Mouse (Mus musculus) forebrain, embryonic 12.5 days (tissue): ENCODE data around the gene Gm10057. TPM values are rescaled to one million over a fixed set of nuclear protein-coding genes. Genes with fewer than 3 reads are reported as not detected.
"Not testable (repeated sequence)": the region's sequence is repeated elsewhere in the genome, so short reads cannot be mapped to it uniquely, and the experiment has no call there.

ENCODE experiments used
- ATAC-seq: fragments of 200-750 bp; cut with Nextera tagmentation; 2 replicates; pipeline ENCODE4 v1.8.0; 2017; ENCODE audit warnings: moderate TSS enrichment; ENCODE audit not compliant: low FRiP score
- H3K27ac ChIP-seq: fragments of 300-500 bp; sonication (generic); 2 replicates; pipeline ENCODE4 v1.5.1; 2016; ENCODE audit warnings: mild to moderate bottlenecking
- H3K27me3 ChIP-seq: fragments of 300-500 bp; sonication (generic); 2 replicates; pipeline ENCODE4 v1.6.1; 2016; ENCODE audit warnings: mild to moderate bottlenecking
- H3K36me3 ChIP-seq: fragments of 300-500 bp; sonication (generic); replicated peaks from 2 replicates; pipeline ENCODE4 v1.6.1; 2016; ENCODE audit warnings: mild to moderate bottlenecking
- H3K4me1 ChIP-seq: fragments of 300-500 bp; sonication (generic); 2 replicates; pipeline ENCODE4 v1.6.1; 2016
- H3K4me2 ChIP-seq: fragments of 300-500 bp; sonication (generic); 2 replicates; pipeline ENCODE4 v1.6.1; 2016; ENCODE audit warnings: mild to moderate bottlenecking, moderate library complexity
- H3K4me3 ChIP-seq: fragments of 300-500 bp; sonication (generic); replicated peaks from 2 replicates; pipeline ENCODE4 v1.5.1; 2016; ENCODE audit warnings: mild to moderate bottlenecking
- H3K9ac ChIP-seq: fragments of 300-500 bp; sonication (generic); 2 replicates; pipeline ENCODE4 v1.6.1; 2016; ENCODE audit warnings: mild to moderate bottlenecking
- H3K9me3 ChIP-seq: fragments of 300-500 bp; sonication (generic); 2 replicates; pipeline ENCODE4 v1.6.1; 2016
- polyA plus RNA-seq: library from polyadenylated mRNA; unstranded; fragments of >200 nt; fragmentation: Nextera tagmentation; extraction: Ambion mirVana; gene quantifications from 2 replicates; pipeline ENCODE4 v1.2.1, GENCODE M21; 2016

The Gm10057 gene
- polyA plus RNA-seq: not detected in 2 replicates

DNA sequence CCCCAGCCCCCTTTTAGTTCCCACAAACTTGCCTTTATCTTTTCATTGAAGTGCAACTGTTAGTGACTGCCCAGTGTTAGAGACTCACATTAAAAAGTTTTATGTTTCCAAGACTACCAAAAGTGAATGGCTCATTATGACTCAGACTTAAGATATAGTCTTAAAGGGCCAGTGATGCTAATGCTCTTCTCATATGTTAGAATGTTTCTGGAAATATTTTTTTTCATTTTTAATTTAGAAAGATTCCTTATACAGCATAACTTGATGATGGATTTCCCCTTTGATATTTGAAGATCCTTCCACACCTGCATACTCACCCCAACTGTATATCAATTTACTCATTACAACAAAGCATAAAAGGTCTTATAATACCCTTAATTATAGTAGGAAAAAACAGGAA, at the start of gene Gm10057:
Gene Gm10057 (minus strand): TSS at position 101 of the 400 bp plus-strand sequence.
- H3K4me3 ChIP-seq, H3K27ac ChIP-seq, H3K4me1 ChIP-seq, ATAC-seq, H3K4me2 ChIP-seq, H3K27me3 ChIP-seq, H3K9ac ChIP-seq, H3K36me3 ChIP-seq, H3K9me3 ChIP-seq: not testable (repeated sequence)

DNA sequence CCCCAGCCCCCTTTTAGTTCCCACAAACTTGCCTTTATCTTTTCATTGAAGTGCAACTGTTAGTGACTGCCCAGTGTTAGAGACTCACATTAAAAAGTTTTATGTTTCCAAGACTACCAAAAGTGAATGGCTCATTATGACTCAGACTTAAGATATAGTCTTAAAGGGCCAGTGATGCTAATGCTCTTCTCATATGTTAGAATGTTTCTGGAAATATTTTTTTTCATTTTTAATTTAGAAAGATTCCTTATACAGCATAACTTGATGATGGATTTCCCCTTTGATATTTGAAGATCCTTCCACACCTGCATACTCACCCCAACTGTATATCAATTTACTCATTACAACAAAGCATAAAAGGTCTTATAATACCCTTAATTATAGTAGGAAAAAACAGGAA, 21.1 kb downstream of the Gm10057 start, which contains the start of gene 4921511M17Rik:
Gene 4921511M17Rik (minus strand): TSS at position 101 of the 400 bp plus-strand sequence.
- not testable (repeated sequence) for H3K9ac ChIP-seq, ATAC-seq, H3K4me1 ChIP-seq, H3K9me3 ChIP-seq, H3K36me3 ChIP-seq, H3K27ac ChIP-seq, H3K27me3 ChIP-seq, H3K4me2 ChIP-seq, H3K4me3 ChIP-seq

DNA sequence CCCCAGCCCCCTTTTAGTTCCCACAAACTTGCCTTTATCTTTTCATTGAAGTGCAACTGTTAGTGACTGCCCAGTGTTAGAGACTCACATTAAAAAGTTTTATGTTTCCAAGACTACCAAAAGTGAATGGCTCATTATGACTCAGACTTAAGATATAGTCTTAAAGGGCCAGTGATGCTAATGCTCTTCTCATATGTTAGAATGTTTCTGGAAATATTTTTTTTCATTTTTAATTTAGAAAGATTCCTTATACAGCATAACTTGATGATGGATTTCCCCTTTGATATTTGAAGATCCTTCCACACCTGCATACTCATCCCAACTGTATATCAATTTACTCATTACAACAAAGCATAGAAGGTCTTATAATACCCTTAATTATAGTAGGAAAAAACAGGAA, 42.3 kb downstream of the Gm10057 start, which contains the start of gene Samt1:
Gene Samt1 (minus strand): TSS at position 101 of the 400 bp plus-strand sequence.
- not testable (repeated sequence) for ATAC-seq, H3K4me3 ChIP-seq, H3K27ac ChIP-seq, H3K27me3 ChIP-seq, H3K4me1 ChIP-seq, H3K9me3 ChIP-seq, H3K36me3 ChIP-seq, H3K4me2 ChIP-seq, H3K9ac ChIP-seq

Other genes with a start within 250 kb of the Gm10057 start
- gene Spin2c, start 222.8 kb downstream of the Gm10057 start, polyA plus RNA-seq: 15.3 and 17.1 TPM in 2 replicates
- not detected in 2 replicates for gene Samt1, start 42.4 kb downstream of the Gm10057 start, polyA plus RNA-seq
- gene 4921511M17Rik, start 21.2 kb downstream of the Gm10057 start, polyA plus RNA-seq: not detected in 2 replicates
- not detected in 2 replicates for gene Gm15140, start 65.6 kb upstream of the Gm10057 start, polyA plus RNA-seq